Mouse (Mus musculus): ENCODE data around the gene Adgre5.

Adgre5 gene

DNA sequence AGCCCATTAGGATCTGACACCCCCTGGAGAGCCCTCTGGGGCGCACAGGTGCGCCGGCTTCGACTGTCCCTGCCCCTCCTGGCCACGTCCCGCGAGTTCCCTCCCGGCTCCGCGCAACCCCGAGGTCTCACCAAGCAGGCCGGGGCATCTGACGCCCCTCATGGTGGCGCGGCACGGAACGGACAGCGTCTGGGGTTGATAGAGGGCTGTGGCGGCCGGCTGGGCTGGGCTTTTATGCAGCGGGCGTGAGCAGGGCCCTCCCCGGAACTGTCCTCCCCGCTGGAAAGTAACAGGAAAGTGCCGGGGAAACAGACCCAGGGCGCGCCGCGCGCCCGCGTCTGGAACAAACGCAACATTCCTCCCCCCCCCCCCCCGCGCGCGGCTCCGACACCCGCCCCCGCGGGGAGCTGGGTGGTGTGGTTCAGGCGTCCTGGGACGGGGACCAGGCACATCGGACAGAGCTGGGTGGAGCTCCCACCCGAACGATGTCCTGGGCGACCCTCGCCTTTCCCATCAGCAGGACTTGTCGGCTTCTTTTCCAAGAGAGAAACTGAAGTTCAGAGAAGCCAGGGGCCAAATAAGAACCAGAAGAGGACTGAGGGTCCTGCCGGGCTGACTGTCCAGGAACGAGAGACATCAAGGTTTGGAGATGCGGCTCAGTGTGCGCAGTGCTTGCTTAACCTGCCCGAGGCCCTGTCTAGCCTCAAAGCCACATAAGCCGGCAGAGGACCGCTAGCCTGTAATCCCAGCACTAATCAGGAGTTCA, at the start of gene Adgre5:
Gene Adgre5, minus strand, starts transcription at position 351 of the 766 bp plus-strand sequence.
- DNase-seq (ENCODE audit: low spot score in 2 of 2), result peak; percentile 76 to 82

GRCm38 (mm10) chr8:83789826-83790225, 48.7 kb upstream of the Adgre5 start:
- DNase-seq (ENCODE audit: low spot score in 2 of 2), result no peak

GRCm38 (mm10) chr8:83785046-83785445, 43.9 kb upstream of the Adgre5 start:
- no peak for DNase-seq (ENCODE audit: low spot score in 2 of 2)

DNA sequence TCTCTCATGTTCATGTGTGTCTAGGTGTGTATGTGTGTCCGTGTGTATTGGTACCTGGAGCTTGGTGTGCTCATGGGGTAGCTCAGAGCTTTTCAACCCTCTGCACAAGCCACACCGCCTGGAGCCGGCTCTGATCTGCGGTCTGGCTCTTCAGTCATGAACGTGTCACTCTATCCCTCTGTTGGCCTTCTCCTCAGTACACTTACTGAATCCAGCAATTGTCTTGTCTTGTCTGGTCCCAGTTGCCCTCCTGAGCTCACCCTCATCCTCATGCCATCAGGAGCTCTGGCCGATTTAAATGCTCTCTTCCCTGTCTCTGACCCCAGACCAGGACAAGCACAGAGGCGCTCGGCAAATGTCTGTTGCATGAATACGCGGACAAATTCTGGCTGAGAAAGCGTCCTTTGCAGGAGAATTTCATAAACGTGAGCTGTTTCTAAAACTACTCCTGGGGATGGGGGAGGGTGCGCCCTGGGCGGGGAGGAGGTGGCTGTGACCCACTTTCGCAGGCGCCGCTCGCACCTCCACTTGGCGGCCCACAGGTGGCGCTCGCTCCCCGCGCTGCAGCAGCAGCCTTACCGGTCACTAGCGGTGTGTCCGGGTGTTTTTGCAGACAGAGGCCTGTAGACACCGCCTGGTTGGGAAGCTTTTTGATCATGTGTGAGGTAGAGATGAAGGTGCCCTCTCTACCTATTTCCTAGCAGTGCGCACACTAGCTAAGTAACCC, 41.9 kb upstream of the Adgre5 start:
- DNase-seq (ENCODE audit: low spot score in 2 of 2), result peak; percentile 71 to 83

GRCm38 (mm10) chr8:83779610-83780009, 38.5 kb upstream of the Adgre5 start:
- no peak for DNase-seq (ENCODE audit: low spot score in 2 of 2)

DNA sequence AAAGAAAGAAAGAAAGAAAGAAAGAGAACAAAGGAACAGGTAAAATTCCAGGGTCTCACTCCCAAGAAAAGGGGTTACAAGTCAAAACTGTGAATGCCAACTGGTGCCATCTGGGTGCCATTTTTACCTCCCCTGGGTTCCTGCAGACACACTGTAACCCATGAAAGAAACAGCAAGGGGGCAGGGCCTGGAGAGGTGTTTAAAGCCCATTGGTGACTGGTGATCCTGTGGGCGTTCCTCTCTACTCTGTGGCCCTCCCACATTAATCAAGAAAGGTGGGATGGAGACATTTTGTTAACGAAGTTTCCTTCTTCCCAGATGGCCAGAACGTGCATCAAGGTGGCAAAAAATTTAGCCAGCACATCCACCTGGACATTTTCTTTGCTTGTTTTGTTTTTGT, 36.9 kb upstream of the Adgre5 start:
- no peak for DNase-seq (ENCODE audit: low spot score in 2 of 2)

DNA sequence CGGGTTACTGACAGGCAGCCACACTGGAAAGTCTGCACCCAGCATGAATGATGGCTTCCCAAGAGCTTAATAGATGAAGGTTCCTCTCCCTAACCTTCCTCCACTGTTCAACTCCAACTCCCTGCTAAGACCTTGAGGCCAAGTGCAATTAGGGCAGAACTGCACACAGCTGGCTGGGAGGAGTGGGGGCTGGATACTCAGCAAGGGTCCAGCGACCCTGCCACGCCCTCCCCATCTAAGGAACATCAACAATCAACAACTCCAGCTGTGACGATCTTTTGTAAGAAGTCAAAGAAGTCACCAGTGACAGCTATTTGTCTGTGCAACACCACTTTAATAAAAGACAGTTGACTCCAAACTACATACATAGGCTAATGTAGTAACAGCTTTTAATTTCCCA, 35.5 kb upstream of the Adgre5 start:
- no peak for DNase-seq (ENCODE audit: low spot score in 2 of 2)

DNA sequence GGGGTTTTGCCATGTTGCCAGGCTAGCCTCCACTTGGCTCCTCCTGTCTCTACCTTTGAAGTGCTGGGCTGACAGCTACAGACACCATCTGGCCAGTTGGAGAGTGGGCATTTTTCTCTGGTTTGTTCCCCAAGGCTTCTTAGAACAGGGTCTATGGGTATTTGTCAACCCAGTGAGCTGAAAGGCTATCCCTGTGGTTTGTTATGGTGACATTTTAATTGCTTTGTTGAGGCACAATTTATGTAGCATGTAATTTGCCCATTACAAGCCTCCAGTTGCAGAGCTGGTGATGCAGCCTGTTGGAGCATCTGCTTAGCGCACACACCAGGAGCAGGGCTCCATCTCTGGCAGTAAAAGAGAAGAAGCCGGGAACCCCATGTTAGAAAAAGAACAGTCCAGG, 33.1 kb upstream of the Adgre5 start:
- no peak for DNase-seq (ENCODE audit: low spot score in 2 of 2)

DNA sequence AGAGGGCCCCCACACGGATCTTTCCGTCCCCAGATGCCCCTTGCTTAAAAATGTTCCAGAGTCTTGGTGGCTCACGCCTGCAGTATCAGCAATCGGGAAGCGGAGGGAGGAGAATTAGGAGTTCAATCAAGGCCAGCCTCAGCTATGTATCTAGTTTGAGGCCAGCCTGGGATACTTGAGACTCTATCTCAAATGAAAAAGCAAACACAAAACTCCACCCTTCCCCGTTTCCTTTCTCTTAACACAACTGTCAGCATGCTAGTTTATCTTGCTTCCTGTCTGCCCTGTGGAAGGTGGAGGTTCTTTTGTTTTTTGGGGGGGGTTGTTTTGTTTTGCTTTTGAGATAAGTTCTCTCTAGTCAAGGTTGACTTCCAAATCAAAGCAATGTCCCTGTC, 32.3 kb upstream of the Adgre5 start:
- no peak for DNase-seq (ENCODE audit: low spot score in 2 of 2)

DNA sequence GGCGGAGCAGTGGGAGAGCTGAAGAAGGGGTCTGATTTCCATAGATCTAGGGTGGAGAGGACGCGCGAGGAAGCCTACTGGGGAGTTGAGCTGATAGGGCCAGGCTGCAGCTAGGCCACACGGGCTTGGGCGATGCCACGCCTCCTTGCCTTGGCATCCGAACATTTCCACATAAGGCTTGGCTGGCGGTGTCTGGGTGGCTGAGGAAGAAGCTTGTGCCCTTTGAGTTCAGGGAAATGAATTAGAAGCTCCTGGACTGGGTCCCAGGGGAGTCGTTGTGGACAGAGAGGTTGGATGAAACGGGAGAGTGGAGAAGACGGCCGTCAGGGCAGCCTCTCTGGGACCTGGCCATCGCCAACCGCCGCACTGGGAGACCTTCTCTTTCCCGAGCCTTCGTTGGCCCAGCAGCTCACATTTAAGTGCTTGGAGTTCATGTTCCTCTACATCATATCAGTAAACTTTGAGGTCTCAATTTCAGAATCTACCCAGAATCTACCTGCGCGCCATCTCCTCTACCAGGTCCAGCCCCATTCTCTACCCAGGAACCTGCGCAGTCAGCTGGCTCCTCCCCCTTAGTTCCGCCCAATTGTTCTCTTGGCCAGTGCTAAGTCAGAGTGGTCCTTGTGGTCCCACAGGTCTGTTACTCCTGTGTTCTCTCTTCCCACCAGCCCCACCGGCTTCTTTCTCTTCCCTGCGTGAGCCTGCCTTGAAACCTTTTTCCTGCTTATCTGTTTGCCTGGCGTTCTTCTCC, 31.8 kb upstream of the Adgre5 start:
- DNase-seq (ENCODE audit: low spot score in 2 of 2), result peak; percentile 54 to 59

GRCm38 (mm10) chr8:83771791-83772190, 30.7 kb upstream of the Adgre5 start:
- no peak for DNase-seq (ENCODE audit: low spot score in 2 of 2)

- no peak for DNase-seq (ENCODE audit: low spot score in 2 of 2)
Observed at GRCm38 (mm10) chr8:83770669-83771068, 29.5 kb upstream of the Adgre5 start.

- no peak for DNase-seq (ENCODE audit: low spot score in 2 of 2)
Observed at GRCm38 (mm10) chr8:83769720-83770119, 28.6 kb upstream of the Adgre5 start.

GRCm38 (mm10) chr8:83768526-83768925, 27.4 kb upstream of the Adgre5 start:
- DNase-seq (ENCODE audit: low spot score in 2 of 2), result no peak

DNA sequence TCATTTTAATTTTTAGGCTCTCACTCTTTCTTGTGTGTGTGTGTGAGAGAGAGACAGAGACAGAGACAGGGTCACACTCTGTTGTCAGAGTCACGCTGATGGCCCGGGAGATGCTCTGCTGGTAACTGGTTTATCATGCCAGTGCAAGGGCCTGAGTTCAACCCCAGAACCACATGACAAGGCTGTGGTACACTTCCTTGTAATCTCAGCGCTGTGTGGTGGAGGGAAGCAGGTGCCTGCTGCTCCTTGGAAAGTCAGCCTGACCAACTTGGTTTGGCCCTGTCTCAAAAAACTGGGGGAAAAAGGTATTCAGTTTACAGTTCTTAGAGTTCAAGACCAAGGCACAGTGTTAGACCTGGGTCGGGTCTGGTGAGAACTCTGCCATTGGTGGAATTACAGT, 26.3 kb upstream of the Adgre5 start:
- no peak for DNase-seq (ENCODE audit: low spot score in 2 of 2)

- no peak for DNase-seq (ENCODE audit: low spot score in 2 of 2)
Observed at GRCm38 (mm10) chr8:83765663-83766062, 24.5 kb upstream of the Adgre5 start.

DNA sequence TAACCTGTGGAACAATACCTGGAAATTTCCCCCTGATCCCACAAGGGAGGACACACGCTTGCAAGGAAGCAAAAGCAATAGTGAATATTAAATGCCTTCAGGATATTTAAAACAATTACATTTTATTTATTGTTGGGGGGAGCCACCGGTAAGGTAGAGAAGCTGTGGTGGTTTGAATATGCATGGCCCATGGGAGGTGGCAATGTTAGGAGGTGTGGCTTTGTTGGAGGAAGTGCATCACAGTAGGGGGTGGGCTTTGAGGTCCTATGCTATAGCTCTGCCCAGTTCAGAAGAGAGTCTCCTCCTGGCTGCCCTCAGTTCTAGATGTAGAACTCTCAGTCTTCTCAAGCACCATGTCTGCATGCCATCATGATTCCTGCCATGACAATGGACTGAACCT, 23.6 kb upstream of the Adgre5 start:
- no peak for DNase-seq (ENCODE audit: low spot score in 2 of 2)

DNA sequence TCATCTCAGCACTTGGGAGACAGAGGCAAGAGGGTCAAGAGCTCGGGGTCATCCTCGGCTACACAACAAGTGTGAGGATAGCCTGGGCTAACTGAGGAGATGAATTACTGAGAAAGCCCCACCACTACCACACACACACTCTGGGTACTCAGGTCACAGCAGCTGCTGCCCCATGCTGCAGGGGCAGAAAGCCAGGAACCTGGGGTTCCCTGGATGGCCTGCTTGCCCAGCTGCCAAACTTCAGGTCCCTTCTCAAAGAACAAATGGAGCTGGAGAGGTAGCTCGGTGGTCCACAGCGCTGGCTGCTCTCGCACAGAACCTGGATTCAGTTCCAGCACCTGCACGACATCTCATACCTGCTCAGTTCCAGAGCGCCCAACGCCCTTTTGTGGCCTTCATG, 23.0 kb upstream of the Adgre5 start:
- no peak for DNase-seq (ENCODE audit: low spot score in 2 of 2)

- DNase-seq (ENCODE audit: low spot score in 2 of 2), result no peak
Observed at GRCm38 (mm10) chr8:83759231-83759759, 18.2 kb upstream of the Adgre5 start.

- peak; percentile 74 to 83 for DNase-seq (ENCODE audit: low spot score in 2 of 2)
Observed at GRCm38 (mm10) chr8:83758298-83758697, 17.2 kb upstream of the Adgre5 start.

- no peak for DNase-seq (ENCODE audit: low spot score in 2 of 2)
Observed at GRCm38 (mm10) chr8:83757084-83757607, 16.0 kb upstream of the Adgre5 start.

DNA sequence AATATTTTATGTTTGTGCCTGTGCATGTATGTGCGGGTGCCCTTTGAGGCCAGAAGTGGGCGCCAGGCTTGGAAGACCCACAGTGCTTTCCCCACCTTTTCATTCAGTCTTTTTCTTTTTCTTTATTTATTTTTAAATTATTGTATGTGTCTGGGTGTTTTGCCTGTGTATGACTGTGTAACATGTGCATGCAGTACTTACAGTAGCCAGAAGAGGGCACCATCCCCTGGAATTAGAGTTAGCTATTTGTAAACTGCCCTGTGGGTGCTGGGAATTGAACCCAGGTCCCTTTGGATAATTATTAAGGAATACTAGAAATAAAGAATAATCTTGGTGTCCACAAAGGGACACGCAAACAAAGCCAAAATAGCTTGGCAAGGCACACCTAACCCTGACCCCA, 15.1 kb upstream of the Adgre5 start:
- peak in 1 of 2 experiments; percentile 55 for DNase-seq (ENCODE audit: low spot score in 2 of 2)
